Mouse (Mus musculus) stomach, postnatal 0 days (tissue): ENCODE measurements around the gene Degs2.

ENCODE experiments used
- CTCF ChIP-seq: IDR thresholded peaks from 2 replicates; pipeline ENCODE4 v1.5.1; 2016; ENCODE audit warnings: antibody characterized with exemption, low read depth, mild to moderate bottlenecking, moderate library complexity
- EP300 ChIP-seq: optimal IDR thresholded peaks from 2 replicates; pipeline ENCODE3; 2016; ENCODE audit warnings: antibody characterized with exemption

DNA sequence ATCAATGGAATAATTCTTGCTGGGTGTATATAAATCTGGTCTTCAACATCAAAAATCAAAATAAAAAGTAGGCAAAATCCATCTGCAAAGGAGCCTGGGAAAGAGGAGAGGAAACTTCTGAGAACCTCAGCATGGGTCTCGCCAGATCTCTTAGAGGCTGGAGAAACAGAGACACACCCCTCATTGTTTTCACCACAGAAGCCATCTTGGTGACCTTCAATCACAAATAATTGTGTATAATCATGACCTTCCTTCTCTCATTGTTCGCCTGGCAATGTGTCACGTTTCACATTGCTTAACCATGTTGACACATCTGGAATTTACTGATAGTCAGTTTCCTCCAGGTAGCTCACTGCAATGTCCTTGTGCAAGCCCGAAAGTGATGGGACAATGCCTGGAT, 10.4 kb upstream of the Degs2 start:
- TF ChIP-seq CTCF (no peak), EP300 (no peak)
